Mouse (Mus musculus) ES-Bruce4 (cell line): ENCODE measurements around the gene Pex11a. TPM values are rescaled to one million over a fixed set of nuclear protein-coding genes. Genes with fewer than 3 reads are reported as not detected.
A peak's percentile ranks its signal among the peaks of the same experiment; 100 is the strongest.

Experiments
- H3K27ac ChIP-seq: 2 replicates; pipeline ENCODE4 v1.5.1; 2012; ENCODE audit warnings: low read length, inconsistent platforms; ENCODE audit not compliant: insufficient read depth
- H3K27me3 ChIP-seq: 2 replicates; pipeline ENCODE4 v1.6.1; 2012; ENCODE audit warnings: mild to moderate bottlenecking, low read length, inconsistent platforms; ENCODE audit not compliant: control insufficient read depth, poor library complexity, insufficient read depth, severe bottlenecking
- H3K36me3 ChIP-seq: 2 replicates; pipeline ENCODE4 v1.6.1; 2012; ENCODE audit warnings: inconsistent platforms, mild to moderate bottlenecking, low read length, moderate library complexity; ENCODE audit not compliant: control insufficient read depth, poor library complexity, insufficient read depth, severe bottlenecking
- H3K4me1 ChIP-seq: one replicate; pipeline ENCODE4 v1.8.1; 2011; ENCODE audit warnings: low read length; ENCODE audit not compliant: control insufficient read depth, insufficient read depth
- H3K4me3 ChIP-seq: 2 replicates; pipeline ENCODE4 v1.5.1; 2011; ENCODE audit warnings: low read depth, mild to moderate bottlenecking, low read length
- H3K9ac ChIP-seq: 2 replicates; pipeline ENCODE4 v1.6.1; 2012; ENCODE audit warnings: low read depth, mild to moderate bottlenecking, inconsistent platforms; ENCODE audit not compliant: poor library complexity, severe bottlenecking
- H3K9me3 ChIP-seq: replicated peaks from 2 replicates; pipeline ENCODE4 v1.6.1; 2012; ENCODE audit warnings: mild to moderate bottlenecking, low read length, inconsistent platforms; ENCODE audit not compliant: control insufficient read depth, poor library complexity, insufficient read depth, severe bottlenecking
- CTCF ChIP-seq: IDR thresholded peaks from one replicate; pipeline ENCODE4 v1.8.1; 2011; ENCODE audit warnings: low read depth, low read length
- EP300 ChIP-seq: IDR thresholded peaks from 2 replicates; pipeline ENCODE4 v1.6.1; 2011; ENCODE audit warnings: low read depth, low read length; ENCODE audit not compliant: insufficient read depth
- POLR2A ChIP-seq: IDR thresholded peaks from one replicate; pipeline ENCODE4 v1.8.1; 2011; ENCODE audit warnings: low read length; ENCODE audit not compliant: insufficient read depth
- polyA plus RNA-seq: library from polyadenylated mRNA; stranded (reverse); fragments of >200 nt; gene quantifications from 2 replicates; pipeline ENCODE4 v1.2.4, GENCODE M21; 2011; ENCODE audit warnings: low read depth; ENCODE audit not compliant: missing spikeins, insufficient read depth, insufficient read length

Gene Pex11a
- polyA plus RNA-seq, 1 experiment = 7.8 TPM

- no peaks in the 10 kb centered on the region for H3K4me1 ChIP-seq
- H3K4me3 ChIP-seq = no peak overlapping the region
- no peaks in the 10 kb centered on the region for H3K27me3 ChIP-seq
- H3K36me3 ChIP-seq = peaks cover 2% of the 10 kb centered on the region; the same call in 1 of the 2 replicates
- no peaks in the 10 kb centered on the region for H3K9me3 ChIP-seq
- no peak overlapping the region for H3K9ac ChIP-seq
- TF ChIP-seq EP300 (no peak), CTCF (no peak), POLR2A (no peak)
- no peak overlapping the region for H3K27ac ChIP-seq
These were observed 8.4 kb downstream of the Pex11a start for GRCm38 (mm10) chr7:79734563-79734962.

- Histone ChIP-seq H3K9me3 (no peaks in the 10 kb centered on the region), H3K9ac (no peak within 1 kb of the TSS), H3K4me3 (no peak within 1 kb of the TSS), H3K27me3 (no peaks in the 10 kb centered on the region), H3K27ac (no peak within 1 kb of the TSS), H3K36me3 (peaks cover 2% of the 10 kb centered on the region; the same call in 1 of the 2 replicates), H3K4me1 (no peaks in the 10 kb centered on the region)
- no peak for TF ChIP-seq CTCF
- no peak for TF ChIP-seq POLR2A
- TF ChIP-seq EP300 = no peak
These were observed 10.3 kb downstream of the Pex11a start, which contains the start of gene Plin1 for GRCm38 (mm10) chr7:79732622-79733021. TSS of gene Plin1 (minus strand) at chr7:79732903.

GRCm38 (mm10) chr7:79731438-79731837 is 11.5 kb downstream of the Pex11a start:
- TF ChIP-seq CTCF (no peak), EP300 (no peak)
- no peaks in the 10 kb centered on the region for H3K36me3 ChIP-seq

GRCm38 (mm10) chr7:79729743-79730370 is 13.1 kb downstream of the Pex11a start:
- H3K9ac ChIP-seq = no peak overlapping the region
- TF ChIP-seq EP300 = no peak
- TF ChIP-seq CTCF = peak; percentile 51
- no peaks in the 10 kb centered on the region for H3K27me3 ChIP-seq

More at GRCm38 (mm10) chr7:79731438-79731837, 11.5 kb downstream of the Pex11a start:
- Histone ChIP-seq H3K9me3 (no peaks in the 10 kb centered on the region), H3K27ac (no peak overlapping the region), H3K27me3 (no peaks in the 10 kb centered on the region), H3K4me3 (no peak overlapping the region), H3K4me1 (no peaks in the 10 kb centered on the region), H3K9ac (no peak overlapping the region)

GRCm38 (mm10) chr7:79729169-79729568 is 13.8 kb downstream of the Pex11a start:
- Histone ChIP-seq H3K9me3 (no peaks in the 10 kb centered on the region), H3K36me3 (no peaks in the 10 kb centered on the region), H3K9ac (no peak overlapping the region), H3K27ac (no peak overlapping the region), H3K4me1 (no peaks in the 10 kb centered on the region), H3K4me3 (no peak overlapping the region), H3K27me3 (no peaks in the 10 kb centered on the region)
- TF ChIP-seq EP300 (no peak), POLR2A (no peak), CTCF (peak; percentile 97)

More at GRCm38 (mm10) chr7:79729743-79730370, 13.1 kb downstream of the Pex11a start:
- no peaks in the 10 kb centered on the region for H3K36me3 ChIP-seq
- no peaks in the 10 kb centered on the region for H3K9me3 ChIP-seq
- no peak overlapping the region for H3K27ac ChIP-seq
- no peaks in the 10 kb centered on the region for H3K4me1 ChIP-seq
- H3K4me3 ChIP-seq = no peak overlapping the region

- H3K9ac ChIP-seq = no peak overlapping the region
- H3K4me1 ChIP-seq = no peaks in the 10 kb centered on the region
- no peak overlapping the region for H3K27ac ChIP-seq
- H3K4me3 ChIP-seq = no peak overlapping the region
- TF ChIP-seq POLR2A (no peak), CTCF (peak; percentile 89), EP300 (no peak)
- no peaks in the 10 kb centered on the region for H3K27me3 ChIP-seq
- no peaks in the 10 kb centered on the region for H3K36me3 ChIP-seq
- H3K9me3 ChIP-seq = no peaks in the 10 kb centered on the region
These were observed 14.7 kb downstream of the Pex11a start for GRCm38 (mm10) chr7:79728219-79728618.
